Mouse (Mus musculus): ENCODE data around the gene Sap30.

The Sap30 gene

DNA sequence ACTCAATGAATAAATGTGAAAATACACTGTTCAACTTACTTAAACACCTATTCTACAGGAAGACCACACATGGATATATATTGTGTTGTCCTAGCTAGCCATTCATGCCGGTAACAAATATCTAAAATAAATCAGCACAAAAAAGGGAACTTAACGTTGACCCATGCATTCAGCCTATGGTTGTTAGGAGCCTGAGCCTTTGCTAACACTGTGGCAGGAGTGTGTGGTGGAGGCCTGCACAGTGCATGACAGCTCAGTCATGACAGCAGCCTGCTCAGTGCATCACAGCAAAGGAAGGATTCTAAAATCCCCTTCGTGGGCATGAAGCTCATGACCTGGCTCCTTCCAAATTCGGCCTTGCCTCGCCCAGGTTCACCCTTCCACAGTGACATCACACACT is 46.1 kb downstream of the Sap30 start:
- in situ Hi-C loops (cut with MboI, MseI): no loop called here

DNA sequence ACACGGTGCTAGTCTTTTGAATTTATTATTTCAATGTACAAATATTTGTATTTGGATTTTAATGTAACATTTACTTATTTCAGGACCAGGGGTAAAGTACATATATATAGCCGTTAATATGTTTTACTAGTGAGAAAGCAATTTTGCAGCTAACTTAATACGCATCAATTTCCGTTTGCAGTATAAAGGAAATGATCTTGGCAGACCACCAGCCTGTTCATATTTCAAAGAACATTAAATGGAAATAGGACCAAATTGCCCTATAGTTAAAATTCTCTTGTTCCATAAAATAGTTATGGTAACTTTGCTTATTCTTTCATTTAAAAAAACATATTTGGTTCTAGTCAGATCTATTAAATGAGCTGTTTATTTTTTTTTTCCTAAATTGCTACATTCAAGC is 46.5 kb downstream of the Sap30 start:
- in situ Hi-C loops (cut with MboI, MseI): no loop called here

DNA sequence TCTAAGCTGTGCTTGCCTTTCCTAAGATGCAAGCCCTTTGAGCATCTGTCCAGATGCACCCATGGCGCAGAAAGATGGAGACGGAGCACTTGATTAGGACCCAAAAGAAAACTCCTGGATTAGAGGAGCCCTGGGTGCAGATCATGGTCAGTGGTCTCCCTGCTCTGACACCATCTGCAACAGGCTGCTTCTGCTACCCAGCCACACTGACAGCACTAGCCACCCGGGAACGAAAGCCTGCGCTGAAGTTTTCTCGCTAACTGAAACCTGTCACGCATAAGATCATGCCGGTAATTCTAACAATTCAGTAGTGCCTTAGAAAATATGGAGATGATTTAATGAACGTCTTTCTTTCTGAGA is 51.2 kb downstream of the Sap30 start:
- in situ Hi-C loops (cut with MboI, MseI): loop anchor here (5.0 kb wide), 1 partner anchor 366 kb away; no protein-coding TSS in a partner anchor

- in situ Hi-C loops (cut with MboI, MseI): loop anchor here (5.0 kb wide), 1 partner anchor 366 kb away; no protein-coding TSS in a partner anchor
Observed at GRCm38 (mm10) chr8:57435768-57436436, 51.8 kb downstream of the Sap30 start.

DNA sequence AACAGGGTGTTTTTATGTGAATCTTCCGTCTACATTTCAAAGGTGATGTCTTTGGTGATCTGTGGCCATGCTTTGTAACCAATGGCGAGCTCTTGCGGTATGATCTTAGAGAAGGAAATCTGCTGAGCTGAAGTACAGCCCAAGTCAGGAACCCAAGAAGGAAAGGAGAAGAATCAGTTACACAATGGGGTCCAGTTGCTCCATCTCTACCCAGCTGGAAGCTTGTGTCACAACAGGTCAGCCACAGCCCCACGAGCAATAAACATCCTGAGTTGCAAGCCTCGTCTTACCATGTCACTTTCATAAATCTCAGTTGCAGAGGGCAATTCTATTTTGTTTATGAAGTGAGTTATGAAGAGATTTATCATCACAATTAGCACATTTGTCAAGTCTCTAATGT is 54.9 kb downstream of the Sap30 start:
- in situ Hi-C loops (cut with MboI, MseI): loop anchor here (5.0 kb wide), 1 partner anchor 39 kb away; no protein-coding TSS in a partner anchor

All from T-helper 1 cell (primary cell).